Mouse (Mus musculus): ENCODE data around the gene Pgghg.

The Pgghg gene

GRCm38 (mm10) chr7:140923070-140923775 lies 18.0 kb upstream of the Pgghg start:
- no peak for DNase-seq

GRCm38 (mm10) chr7:140927181-140927580 lies 14.0 kb upstream of the Pgghg start:
- no peak for DNase-seq

GRCm38 (mm10) chr7:140938436-140938835 lies 2.8 kb upstream of the Pgghg start:
- peak in 1 of 2 experiments; percentile 19 for DNase-seq

- DNase-seq, result no peak
These were observed 2.3 kb upstream of the Pgghg start for GRCm38 (mm10) chr7:140938896-140939295.

- DNase-seq, result peak in 1 of 2 experiments; percentile 14
These were observed 1.5 kb upstream of the Pgghg start for GRCm38 (mm10) chr7:140939669-140940171.

DNA sequence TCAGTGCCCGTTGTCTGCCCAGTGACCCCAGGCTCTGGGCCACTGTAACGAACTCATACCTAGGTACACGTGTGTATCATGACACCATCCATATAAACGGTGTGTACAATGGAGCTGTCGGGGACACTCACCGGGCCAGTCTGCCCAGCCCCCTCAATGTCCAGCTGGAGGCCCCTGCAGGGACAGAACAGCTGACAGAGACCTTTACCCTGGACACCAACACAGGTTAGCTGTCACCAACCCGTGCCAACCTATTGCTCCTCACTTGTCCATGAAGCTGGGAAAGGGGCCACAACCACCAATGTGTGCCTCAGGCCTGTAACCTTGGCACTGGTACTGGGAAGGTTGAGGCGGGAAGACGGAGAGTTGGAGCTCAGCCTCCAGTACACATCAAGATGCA lies 1.1 kb downstream of the Pgghg start:
- no peak for DNase-seq

DNA sequence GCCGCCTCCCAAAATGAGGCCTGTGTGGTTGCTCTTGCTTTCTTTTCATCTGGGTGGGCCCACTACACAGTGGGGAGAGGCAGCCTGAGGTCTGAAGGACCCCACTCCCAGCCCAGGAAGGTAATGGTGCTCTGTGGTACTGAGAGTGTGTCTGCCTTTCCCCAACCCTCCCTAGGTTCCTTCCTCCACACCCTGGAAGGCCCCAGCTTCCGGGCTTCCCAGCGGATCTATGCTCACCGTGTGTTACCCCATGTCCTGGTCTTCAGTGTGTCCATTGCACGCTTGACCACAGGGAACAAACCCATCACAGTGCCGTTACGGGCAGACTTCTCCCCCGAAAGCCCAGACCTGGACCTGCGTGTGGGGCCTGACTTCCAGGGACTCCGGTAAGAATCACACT lies 1.6 kb downstream of the Pgghg start:
- no peak for DNase-seq

DNA sequence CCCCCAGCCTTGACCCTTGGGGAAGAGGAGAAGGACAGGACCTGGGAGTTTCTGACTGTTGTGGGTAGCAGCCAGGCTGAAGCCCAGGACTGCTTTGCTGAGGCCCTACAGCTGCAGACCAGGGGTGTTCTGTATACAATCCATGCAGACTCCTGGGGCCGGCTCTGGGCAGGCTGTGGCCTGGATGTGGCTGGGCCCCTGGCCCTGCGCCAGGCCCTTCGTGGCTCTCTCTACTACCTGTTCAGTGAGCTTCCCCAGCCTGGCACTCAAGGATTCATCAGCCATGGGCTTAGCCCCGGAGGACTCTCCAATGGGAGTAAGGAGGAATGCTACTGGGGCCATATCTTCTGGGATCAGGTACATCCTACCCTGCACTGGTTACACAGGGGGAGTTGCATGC lies 2.2 kb downstream of the Pgghg start:
- DNase-seq, result no peak

DNA sequence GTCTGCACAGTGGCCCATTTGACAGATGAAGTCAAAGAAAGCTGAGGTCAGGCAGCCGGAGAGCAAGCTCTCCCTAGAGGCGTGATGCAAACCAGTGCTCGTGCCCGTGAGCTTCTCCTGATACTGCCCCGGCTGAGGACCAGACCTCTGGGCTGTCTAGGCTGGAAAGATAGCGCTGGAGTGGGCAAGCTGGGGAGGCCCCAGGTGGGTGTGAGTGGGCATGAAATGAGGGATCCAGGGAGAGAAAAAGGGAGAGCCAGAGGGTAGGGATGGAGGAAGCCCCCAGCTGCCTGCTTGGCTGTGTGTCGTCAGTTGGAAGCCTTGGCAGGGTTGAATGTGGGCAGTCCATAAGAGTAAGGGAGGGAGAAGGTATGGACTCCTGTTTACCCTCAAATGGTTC lies 3.0 kb downstream of the Pgghg start:
- DNase-seq, result no peak

DNA sequence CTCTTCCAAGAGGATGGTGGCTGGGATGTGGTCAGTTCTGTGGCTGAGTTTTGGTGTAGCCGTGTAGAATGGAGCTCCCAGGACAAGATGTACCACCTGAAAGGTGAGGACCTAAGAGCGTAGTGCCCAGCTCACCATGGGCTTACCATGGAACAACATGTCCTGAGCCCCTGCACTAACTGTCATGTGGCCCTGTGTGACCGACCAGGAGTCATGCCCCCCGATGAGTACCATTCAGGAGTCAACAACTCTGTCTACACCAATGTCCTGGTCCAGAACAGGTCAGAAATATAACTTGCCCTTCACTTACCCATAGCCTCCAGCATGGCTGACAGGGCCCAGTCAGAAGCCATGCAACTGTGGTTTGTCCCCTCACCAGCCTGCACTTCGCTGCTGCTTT lies 4.1 kb downstream of the Pgghg start:
- DNase-seq, result no peak

DNA sequence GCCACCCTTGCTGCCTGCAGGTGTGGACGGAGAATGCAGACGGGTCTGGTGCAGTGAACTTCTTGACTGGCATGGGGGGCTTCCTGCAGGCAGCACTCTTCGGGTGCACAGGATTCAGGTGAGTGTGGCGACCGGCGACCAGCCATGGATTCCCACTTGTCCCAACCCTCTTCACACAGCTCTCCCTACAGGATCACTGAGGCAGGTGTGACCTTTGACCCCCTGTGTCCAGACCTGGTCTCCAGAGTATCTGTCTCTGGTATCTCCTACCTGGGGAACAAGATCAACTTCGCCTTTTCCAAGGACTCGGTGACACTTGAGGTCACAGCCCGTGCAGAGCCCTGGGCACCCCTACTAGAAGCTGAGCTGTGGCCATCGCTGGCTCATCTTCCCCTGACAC lies 5.1 kb downstream of the Pgghg start:
- no peak for DNase-seq

- DNase-seq, result no peak
These were observed 5.8 kb downstream of the Pgghg start for GRCm38 (mm10) chr7:140946980-140947379.

GRCm38 (mm10) chr7:140948161-140948560 lies 7.0 kb downstream of the Pgghg start:
- DNase-seq, result no peak

DNA sequence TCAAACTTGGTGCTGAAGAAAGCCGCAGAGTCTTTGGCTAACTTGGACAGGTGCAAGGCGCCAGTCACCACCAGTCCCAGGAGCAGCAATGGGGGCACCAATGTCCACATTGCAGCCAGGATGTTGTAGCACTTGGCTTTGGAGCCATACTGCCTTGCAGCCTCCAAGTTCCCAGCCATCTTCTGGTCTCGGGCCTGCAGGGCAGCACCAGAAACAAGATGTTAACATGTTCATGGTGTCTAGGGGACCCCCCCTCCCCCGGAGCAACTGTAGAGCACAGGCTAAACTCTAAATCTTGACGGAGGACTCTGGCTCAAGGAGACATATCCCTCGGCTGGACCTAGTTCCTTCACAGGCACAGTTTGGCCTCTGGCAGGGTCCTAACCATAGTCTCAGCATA lies 8.1 kb downstream of the Pgghg start:
- no peak for DNase-seq

DNA sequence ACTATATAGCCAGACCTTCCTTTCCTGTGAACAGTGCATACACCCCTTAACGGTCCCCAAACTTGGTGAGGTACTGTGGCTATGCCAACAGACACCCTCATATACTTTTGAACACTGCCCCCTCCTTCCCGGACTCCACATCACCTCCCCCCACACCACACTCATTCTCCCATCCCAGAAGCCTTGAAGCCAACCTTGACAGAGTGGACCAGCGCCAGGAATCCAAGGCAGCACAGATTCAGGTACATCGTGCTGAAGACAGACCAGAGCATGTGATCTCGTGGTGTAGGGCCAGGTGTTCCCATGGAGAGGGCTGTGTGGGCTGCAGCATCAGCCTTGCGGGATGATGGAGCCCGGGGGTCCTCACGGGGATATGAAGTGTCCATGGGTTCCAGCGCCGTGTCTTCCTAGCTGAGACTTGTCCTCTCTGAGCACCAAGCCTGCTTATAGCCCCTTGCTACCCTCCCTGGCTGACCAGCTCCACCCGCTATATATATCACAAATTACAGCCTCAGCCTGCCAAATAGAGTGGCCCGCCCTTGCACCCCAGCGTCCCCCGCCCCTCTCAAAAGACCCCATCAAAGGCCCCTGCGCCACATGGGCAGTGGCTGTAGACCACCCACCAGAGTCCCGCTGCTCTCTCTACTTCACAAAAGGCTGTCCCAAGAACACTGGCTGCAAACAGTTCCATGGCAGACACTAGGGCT lies 8.8 kb downstream of the Pgghg start, which contains the start of gene Ifitm5:
TSS of gene Ifitm5 (minus strand) at position 468 of the 707 bp plus-strand sequence.
- DNase-seq, result no peak

- DNase-seq, result no peak
These were observed 9.9 kb downstream of the Pgghg start for GRCm38 (mm10) chr7:140951051-140951450.

GRCm38 (mm10) chr7:140951765-140952164 lies 10.6 kb downstream of the Pgghg start:
- no peak for DNase-seq

DNA sequence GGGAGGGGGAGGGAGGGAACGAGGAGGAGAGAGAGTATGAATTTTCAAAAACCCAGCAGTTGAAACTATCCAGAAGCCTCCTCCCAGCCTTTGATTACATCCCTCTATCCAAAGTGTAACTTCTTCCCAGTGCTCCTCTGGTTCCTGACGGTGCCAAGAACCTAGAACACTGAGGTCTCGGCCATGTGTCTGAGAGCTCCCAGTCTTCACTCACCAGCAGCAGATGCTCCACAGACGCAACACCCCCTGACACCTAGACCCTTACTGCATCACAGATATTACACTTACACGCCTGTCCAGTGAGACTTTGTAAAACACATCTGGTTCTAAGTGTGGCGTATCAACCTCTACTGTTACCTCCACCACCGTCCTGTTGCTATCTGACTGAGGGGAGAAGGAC lies 11.2 kb downstream of the Pgghg start:
- no peak for DNase-seq

DNA sequence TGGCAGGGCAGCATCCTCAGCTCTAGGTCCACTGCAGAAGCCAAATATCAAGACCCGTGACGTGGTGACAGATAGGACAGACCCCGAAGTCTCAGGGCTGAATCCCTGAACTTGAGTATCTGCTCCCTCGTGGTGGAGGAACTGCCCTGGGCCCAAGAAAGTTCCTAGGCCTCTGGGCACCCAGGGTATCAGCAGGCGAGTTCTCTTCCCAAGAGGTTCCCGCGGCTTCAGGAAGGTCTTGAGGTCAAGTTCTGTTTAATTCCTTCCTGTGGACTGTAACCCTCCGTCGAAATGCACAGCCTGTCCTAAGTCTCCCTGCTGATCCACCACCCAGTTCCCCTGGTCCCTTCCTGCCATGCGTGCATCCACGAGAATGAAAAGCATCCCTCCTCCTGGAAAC lies 11.9 kb downstream of the Pgghg start:
- DNase-seq, result no peak

DNA sequence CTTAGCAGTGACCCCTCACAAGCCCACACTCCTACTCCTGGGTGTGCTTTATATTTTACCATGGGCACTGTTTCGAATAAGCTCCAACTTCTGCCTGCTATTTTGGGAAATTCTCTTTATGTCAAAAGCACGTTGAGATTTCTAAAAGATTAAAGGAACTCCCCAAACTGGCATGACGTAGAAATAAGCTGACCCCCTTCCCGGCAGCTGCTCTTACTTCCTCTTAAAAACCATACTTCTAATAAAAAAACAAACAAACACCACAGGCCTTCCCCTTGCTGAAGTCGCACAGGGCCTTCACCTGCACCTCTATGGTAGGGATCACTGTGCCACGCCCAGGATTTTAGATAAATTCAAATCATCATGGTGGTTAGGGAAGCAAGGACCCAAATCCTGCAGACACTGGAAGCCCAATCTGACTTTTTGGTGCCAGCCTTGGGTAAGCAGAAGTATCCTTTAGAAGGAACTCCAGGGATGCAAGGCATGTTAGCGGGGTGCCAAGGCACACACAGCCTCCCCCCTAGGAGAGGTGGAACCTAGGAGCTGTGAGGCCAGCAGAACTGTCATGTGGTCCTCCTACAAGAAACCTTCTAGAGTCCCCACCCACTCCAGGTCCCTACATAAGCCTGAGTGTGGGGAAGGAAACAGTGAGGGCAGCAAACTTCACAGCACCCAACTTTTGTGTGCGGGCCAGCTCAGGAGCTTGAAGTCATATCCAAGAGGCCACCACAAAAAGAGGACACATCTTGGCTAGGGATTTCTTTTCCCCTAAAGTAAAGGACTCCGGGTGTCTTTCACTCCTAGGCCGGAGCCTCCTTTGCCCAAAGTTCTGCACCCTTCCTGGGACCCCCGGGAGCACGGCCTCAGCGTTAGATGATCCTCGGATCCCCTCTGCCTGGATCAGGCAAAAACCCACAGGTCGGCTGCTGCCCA lies 12.9 kb downstream of the Pgghg start:
- DNase-seq, result no peak

GRCm38 (mm10) chr7:140954733-140955071 lies 13.5 kb downstream of the Pgghg start:
- no peak for DNase-seq

- DNase-seq, result no peak
These were observed 14.2 kb downstream of the Pgghg start for GRCm38 (mm10) chr7:140955342-140955741.
